Mouse (Mus musculus) forebrain, embryonic 16.5 days (tissue): ENCODE measurements around the gene Cited1. TPM values are rescaled to one million over a fixed set of nuclear protein-coding genes. Genes with fewer than 3 reads are reported as not detected.
"Not testable (repeated sequence)": the region's sequence is repeated elsewhere in the genome, so short reads cannot be mapped to it uniquely, and the experiment has no call there.

Source experiments
- ATAC-seq: fragments of 200-750 bp; cut with Nextera tagmentation; 2 replicates; pipeline ENCODE4 v1.8.0; 2017; ENCODE audit warnings: mild to moderate bottlenecking, moderate library complexity
- H3K27ac ChIP-seq: fragments of 300-500 bp; sonication (generic); 2 replicates; pipeline ENCODE4 v1.5.1; 2014; ENCODE audit warnings: low read length, control low read depth
- H3K27me3 ChIP-seq: fragments of 300-500 bp; sonication (generic); replicated peaks from 2 replicates; pipeline ENCODE4 v1.6.1; 2014; ENCODE audit warnings: low read length; ENCODE audit not compliant: control insufficient read depth, insufficient read depth
- H3K36me3 ChIP-seq: fragments of 300-500 bp; sonication (generic); 2 replicates; pipeline ENCODE4 v1.6.1; 2014; ENCODE audit not compliant: control insufficient read depth, insufficient read depth
- H3K4me1 ChIP-seq: fragments of 300-500 bp; sonication (generic); replicated peaks from 2 replicates; pipeline ENCODE4 v1.6.1; 2014; ENCODE audit warnings: low read length; ENCODE audit not compliant: control insufficient read depth, insufficient read depth
- H3K4me2 ChIP-seq: fragments of 300-500 bp; sonication (generic); 2 replicates; pipeline ENCODE4 v1.6.1; 2014; ENCODE audit warnings: mild to moderate bottlenecking, low read length, control low read depth
- H3K4me3 ChIP-seq: fragments of 300-500 bp; sonication (generic); replicated peaks from 2 replicates; pipeline ENCODE4 v1.5.1; 2014; ENCODE audit warnings: mild to moderate bottlenecking, low read length, control low read depth
- H3K9ac ChIP-seq: fragments of 300-500 bp; sonication (generic); replicated peaks from 2 replicates; pipeline ENCODE4 v1.6.1; 2014; ENCODE audit warnings: low read depth, low read length, control low read depth
- H3K9me3 ChIP-seq: fragments of 300-500 bp; sonication (generic); 2 replicates; pipeline ENCODE4 v1.6.1; 2016; ENCODE audit warnings: low read length; ENCODE audit not compliant: control insufficient read depth
- WGBS: fragments of 180-500 bp; shearing (Covaris S2); extraction: QIAGEN DNeasy Blood & Tissue Kit; methylation state at CpG from one replicate; pipeline ENCODE4 v1.1.7; 2014; 5-methylcytosine and 5-hydroxymethylcytosine counted together
- microRNA-seq: library from miRNA; unstranded; fragments of <30 nt; microRNA quantifications from one replicate; pipeline ENCODE4, GENCODE M21; 2017
- polyA plus RNA-seq: library from polyadenylated mRNA; unstranded; fragments of >200 nt; fragmentation: Nextera tagmentation; extraction: Ambion mirVana; gene quantifications from 2 replicates; pipeline ENCODE4 v1.2.1, GENCODE M21; 2015

The Cited1 gene
- polyA plus RNA-seq, 1 experiment from 2014 or later, result 7.4 TPM

DNA sequence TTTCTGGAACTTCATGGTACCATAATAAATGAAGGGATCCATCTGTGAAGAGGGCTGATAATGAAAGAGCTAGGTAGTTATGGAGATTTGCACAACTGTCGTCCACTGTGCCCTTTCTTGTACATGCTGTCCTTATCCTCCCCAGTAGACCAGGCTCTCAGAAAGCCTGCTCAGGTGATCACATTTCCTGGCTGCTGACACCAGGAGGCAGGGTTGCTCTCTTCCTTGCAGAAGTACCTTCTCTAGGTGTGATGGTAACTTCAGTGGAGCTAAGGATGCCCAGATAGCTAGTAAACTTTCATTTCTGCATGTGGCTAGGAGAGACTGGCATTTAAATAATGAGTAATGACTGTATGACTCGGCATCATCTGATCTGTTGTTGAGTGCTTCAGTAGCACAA, 7.6 kb downstream of the Cited1 start:
- H3K9me3 ChIP-seq, result no peaks in the 10 kb centered on the region
- 68% methylated on average over 2 of the region's 2 CpGs for WGBS
- H3K4me3 ChIP-seq, result no peak overlapping the region
- no peaks in the 10 kb centered on the region for H3K36me3 ChIP-seq
- no peak overlapping the region for H3K9ac ChIP-seq
- H3K4me1 ChIP-seq, result no peaks in the 10 kb centered on the region
- no peak for ATAC-seq
- H3K27me3 ChIP-seq, result no peaks in the 10 kb centered on the region
- no peak overlapping the region for H3K27ac ChIP-seq
- no peak overlapping the region for H3K4me2 ChIP-seq

DNA sequence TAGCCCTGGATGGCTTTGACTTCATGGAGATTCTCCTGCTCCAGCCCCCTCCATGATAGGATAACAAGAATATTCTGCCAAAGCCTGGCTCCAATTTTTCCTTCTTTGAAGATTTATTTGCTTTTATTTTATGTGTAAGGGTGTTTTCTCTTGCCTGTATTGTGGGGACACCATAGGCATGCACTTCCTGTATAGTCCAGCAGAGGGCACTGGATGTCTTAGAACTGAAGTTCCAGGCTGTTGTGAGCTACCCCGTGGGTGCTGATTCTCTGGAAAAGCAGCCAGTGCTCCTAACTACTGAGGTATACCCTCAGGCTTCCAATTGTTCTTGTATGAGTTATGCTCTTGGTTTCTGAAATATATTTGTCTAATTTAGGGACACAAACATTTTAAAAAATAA, 32.9 kb downstream of the Cited1 start:
- Histone ChIP-seq H3K4me1 (no peaks in the 10 kb centered on the region), H3K4me3 (no peak overlapping the region), H3K27me3 (no peaks in the 10 kb centered on the region), H3K27ac (no peak overlapping the region), H3K36me3 (no peaks in the 10 kb centered on the region), H3K9me3 (no peaks in the 10 kb centered on the region), H3K4me2 (no peak overlapping the region), H3K9ac (no peak overlapping the region)
- no peak for ATAC-seq
- WGBS, result 13% methylated on average over 1 of the region's 1 CpGs

DNA sequence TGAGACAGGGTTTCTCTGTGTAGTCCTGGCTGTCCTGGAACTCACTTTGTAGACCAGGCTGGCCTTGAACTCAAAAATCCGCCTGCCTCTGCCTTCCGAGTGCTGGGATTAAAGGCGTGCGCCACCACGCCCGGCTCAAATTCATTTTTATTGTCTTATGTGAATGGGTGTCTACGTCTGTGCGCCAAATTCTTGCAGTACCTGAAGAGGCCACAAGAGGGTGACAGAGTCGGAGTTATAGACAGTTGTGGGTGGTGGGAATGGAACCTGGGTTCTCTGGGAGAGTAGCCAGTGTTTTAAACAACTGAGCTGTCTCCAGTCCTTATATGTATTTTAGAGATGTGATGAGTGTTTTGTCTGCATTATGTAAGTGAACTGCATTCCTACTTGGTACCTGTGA, 36.6 kb downstream of the Cited1 start:
- 36% methylated on average over 9 of the region's 9 CpGs for WGBS
- H3K4me2 ChIP-seq, H3K27ac ChIP-seq, H3K36me3 ChIP-seq, ATAC-seq, H3K9ac ChIP-seq, H3K4me3 ChIP-seq, H3K27me3 ChIP-seq, H3K9me3 ChIP-seq, H3K4me1 ChIP-seq: not testable (repeated sequence)

Small RNA genes lying within 50 kb of the gene (microRNA-seq; reads per million reads assigned to microRNA genes)
- not detected for gene Gm26318

Other genes with a start within 250 kb of the Cited1 start
- 4.5 and 10.4 TPM in 2 replicates for gene Rtl5, start 180.9 kb downstream of the Cited1 start, polyA plus RNA-seq
- gene Pin4, start 132.7 kb downstream of the Cited1 start, polyA plus RNA-seq, result 45.1 and 56.2 TPM in 2 replicates
- 3.8 and 5.2 TPM in 2 replicates for gene Ercc6l, start 95.1 kb downstream of the Cited1 start, polyA plus RNA-seq
- 436 and 450 TPM in 2 replicates for gene Rps4x, start 62.8 kb downstream of the Cited1 start, polyA plus RNA-seq